Mouse (Mus musculus): ENCODE data around the gene Trim43c.
A peak's percentile ranks its signal among the peaks of the same experiment; 100 is the strongest.
"Not testable (repeated sequence)": the region's sequence is repeated elsewhere in the genome, so short reads cannot be mapped to it uniquely, and the experiment has no call there.

The Trim43c gene

GRCm38 (mm10) chr9:88838864-88839263, at the start of gene Trim43c:
Gene Trim43c (plus strand): TSS chr9:88839164.
- DNase-seq (ENCODE audit: low spot score), result not testable (repeated sequence)

GRCm38 (mm10) chr9:88853072-88853471, 14.1 kb downstream of the Trim43c start:
- DNase-seq (ENCODE audit: low spot score), result not testable (repeated sequence)

GRCm38 (mm10) chr9:88858566-88859492, 19.9 kb downstream of the Trim43c start:
- peak; percentile 85 for DNase-seq (ENCODE audit: low spot score)

Data from embryo, embryonic 10.5 days (tissue).